In genomic region chr1:171265971-171266744, GRCm38 (mm10) we compare ENCODE assay signal across 1 mouse cellular context.
A peak's percentile ranks its signal among the peaks of the same experiment; 100 is the strongest.
TF ChIP-seq lines count a peak whose summit lies in the region.

No protein-coding gene starts in this region.

TF ChIP-seq in MEL, 35 proteins besides CTCF, POLR2A, EP300 and RAD21:
- no peak for TF ChIP-seq ZNF384 (IDR thresholded peaks at IDR 0.05; ENCODE audit: low read depth, low read length)
- no peak for TF ChIP-seq MAX (IDR thresholded peaks at IDR 0.05; ENCODE audit: low read length)
- no peak for TF ChIP-seq KAT2A (conservative IDR thresholded peaks at IDR 0.05; ENCODE audit: low read depth, low read length)
- peak; percentile 45; the same call in 1 of the 2 replicates for TF ChIP-seq SIN3A (IDR thresholded peaks at IDR 0.05; ENCODE audit: low read length)
- TF ChIP-seq USF1 (IDR thresholded peaks at IDR 0.05; ENCODE audit: low read depth, low read length): no peak
- no peak for TF ChIP-seq MEF2A (IDR thresholded peaks at IDR 0.05; ENCODE audit: extremely low read depth, insufficient replicate concordance, low read depth, low read length, poor library complexity, severe bottlenecking)
- peak; percentile 34; the same call in 1 of the 2 replicates for TF ChIP-seq TCF12 (IDR thresholded peaks at IDR 0.05; ENCODE audit: low read depth, low read length)
- TF ChIP-seq GATA1 (IDR thresholded peaks at IDR 0.05; ENCODE audit: low read depth, low read length): peak; percentile 58
- peak; percentile 57; the same call in 1 of the 2 replicates for TF ChIP-seq ETS1 (IDR thresholded peaks at IDR 0.05; ENCODE audit: low read depth, low read length)
- TF ChIP-seq ZC3H11A (IDR thresholded peaks at IDR 0.05; ENCODE audit: low read depth, low read length): no peak
- peak; percentile 76 for TF ChIP-seq RCOR1 (IDR thresholded peaks at IDR 0.05; ENCODE audit: low read depth, low read length)
TF ChIP-seq in MEL: peak in this region for 5.
